Mouse (Mus musculus): ENCODE measurements around the gene Arhgap21. TPM values are rescaled to one million over a fixed set of nuclear protein-coding genes. Genes with fewer than 3 reads are reported as not detected.

The Arhgap21 gene
- polyA plus RNA-seq, 1 experiment = 104 TPM

GRCm38 (mm10) chr2:20967646-20968351 lies 882 bp downstream of the Arhgap21 start:
- no peak for TF ChIP-seq CTCF (IDR thresholded peaks at IDR 0.05; ENCODE audit: extremely low read depth, insufficient read depth, low read length)
- no peak for TF ChIP-seq POLR2A (IDR thresholded peaks at IDR 0.05; ENCODE audit: extremely low read depth, insufficient read depth, low read length)
- H3K27ac ChIP-seq (ENCODE audit: insufficient read depth, low read length) = peak overlapping the region; percentile 100
- peaks cover 4% of the 10 kb centered on the region; the same call in 1 of the 2 replicates for H3K4me1 ChIP-seq (ENCODE audit: control insufficient read depth, insufficient read depth, low read length)
- H3K4me3 ChIP-seq (ENCODE audit: insufficient read depth, low read length) = peak overlapping the region; percentile 87

- Histone ChIP-seq H3K27ac (ENCODE audit: insufficient read depth, low read length) (peak overlapping the region; percentile 100), H3K4me3 (ENCODE audit: insufficient read depth, low read length) (peak overlapping the region; percentile 87), H3K4me1 (ENCODE audit: control insufficient read depth, insufficient read depth, low read length) (peaks cover 4% of the 10 kb centered on the region; the same call in 1 of the 2 replicates)
- TF ChIP-seq CTCF (IDR thresholded peaks at IDR 0.05; ENCODE audit: extremely low read depth, insufficient read depth, low read length) = no peak
- TF ChIP-seq POLR2A (IDR thresholded peaks at IDR 0.05; ENCODE audit: extremely low read depth, insufficient read depth, low read length) = no peak
Measured at GRCm38 (mm10) chr2:20967101-20967645, 1.5 kb downstream of the Arhgap21 start.

- peaks cover 7% of the 10 kb centered on the region for H3K4me1 ChIP-seq (ENCODE audit: control insufficient read depth, insufficient read depth, low read length)
- TF ChIP-seq POLR2A (IDR thresholded peaks at IDR 0.05; ENCODE audit: extremely low read depth, insufficient read depth, low read length) (no peak), CTCF (IDR thresholded peaks at IDR 0.05; ENCODE audit: extremely low read depth, insufficient read depth, low read length) (no peak)
- peak overlapping the region; percentile 100 for H3K27ac ChIP-seq (ENCODE audit: insufficient read depth, low read length)
- H3K4me3 ChIP-seq (ENCODE audit: insufficient read depth, low read length) = peak overlapping the region; percentile 87
Measured at GRCm38 (mm10) chr2:20966176-20967100, 2.2 kb downstream of the Arhgap21 start.

- Histone ChIP-seq H3K27ac (ENCODE audit: insufficient read depth, low read length) (no peak overlapping the region), H3K4me1 (ENCODE audit: control insufficient read depth, insufficient read depth, low read length) (peaks cover 10% of the 10 kb centered on the region), H3K4me3 (ENCODE audit: insufficient read depth, low read length) (peak overlapping the region; percentile 87)
- TF ChIP-seq CTCF (IDR thresholded peaks at IDR 0.05; ENCODE audit: extremely low read depth, insufficient read depth, low read length) (no peak), POLR2A (IDR thresholded peaks at IDR 0.05; ENCODE audit: extremely low read depth, insufficient read depth, low read length) (no peak)
Measured at GRCm38 (mm10) chr2:20965361-20965760, 3.3 kb downstream of the Arhgap21 start.

- no peak overlapping the region for H3K27ac ChIP-seq (ENCODE audit: insufficient read depth, low read length)
- peaks cover 12% of the 10 kb centered on the region for H3K4me1 ChIP-seq (ENCODE audit: control insufficient read depth, insufficient read depth, low read length)
- TF ChIP-seq CTCF (IDR thresholded peaks at IDR 0.05; ENCODE audit: extremely low read depth, insufficient read depth, low read length) = no peak
- TF ChIP-seq POLR2A (IDR thresholded peaks at IDR 0.05; ENCODE audit: extremely low read depth, insufficient read depth, low read length) = no peak
- peak overlapping the region; percentile 87 for H3K4me3 ChIP-seq (ENCODE audit: insufficient read depth, low read length)
Measured at GRCm38 (mm10) chr2:20964461-20964860, 4.2 kb downstream of the Arhgap21 start.

- Histone ChIP-seq H3K4me3 (ENCODE audit: insufficient read depth, low read length) (no peak overlapping the region), H3K4me1 (ENCODE audit: control insufficient read depth, insufficient read depth, low read length) (peaks cover 14% of the 10 kb centered on the region), H3K27ac (ENCODE audit: insufficient read depth, low read length) (0 out of 2 replicates have a peak overlapping the region, but pooled peaks have one; percentile 5)
- TF ChIP-seq CTCF (IDR thresholded peaks at IDR 0.05; ENCODE audit: extremely low read depth, insufficient read depth, low read length) = no peak
- no peak for TF ChIP-seq POLR2A (IDR thresholded peaks at IDR 0.05; ENCODE audit: extremely low read depth, insufficient read depth, low read length)
Measured at GRCm38 (mm10) chr2:20963226-20963805, 5.4 kb downstream of the Arhgap21 start.

GRCm38 (mm10) chr2:20962284-20962683 lies 6.4 kb downstream of the Arhgap21 start:
- Histone ChIP-seq H3K4me1 (ENCODE audit: control insufficient read depth, insufficient read depth, low read length) (peaks cover 14% of the 10 kb centered on the region), H3K27ac (ENCODE audit: insufficient read depth, low read length) (no peak overlapping the region), H3K4me3 (ENCODE audit: insufficient read depth, low read length) (no peak overlapping the region)
- TF ChIP-seq POLR2A (IDR thresholded peaks at IDR 0.05; ENCODE audit: extremely low read depth, insufficient read depth, low read length) = no peak
- TF ChIP-seq CTCF (IDR thresholded peaks at IDR 0.05; ENCODE audit: extremely low read depth, insufficient read depth, low read length) = no peak

GRCm38 (mm10) chr2:20961825-20962224 lies 6.9 kb downstream of the Arhgap21 start:
- TF ChIP-seq CTCF (IDR thresholded peaks at IDR 0.05; ENCODE audit: extremely low read depth, insufficient read depth, low read length) (no peak), POLR2A (IDR thresholded peaks at IDR 0.05; ENCODE audit: extremely low read depth, insufficient read depth, low read length) (no peak)
- no peak overlapping the region for H3K27ac ChIP-seq (ENCODE audit: insufficient read depth, low read length)
- peaks cover 14% of the 10 kb centered on the region for H3K4me1 ChIP-seq (ENCODE audit: control insufficient read depth, insufficient read depth, low read length)
- no peak overlapping the region for H3K4me3 ChIP-seq (ENCODE audit: insufficient read depth, low read length)

GRCm38 (mm10) chr2:20961295-20961694 lies 7.4 kb downstream of the Arhgap21 start:
- Histone ChIP-seq H3K4me3 (ENCODE audit: insufficient read depth, low read length) (no peak overlapping the region), H3K27ac (ENCODE audit: insufficient read depth, low read length) (no peak overlapping the region), H3K4me1 (ENCODE audit: control insufficient read depth, insufficient read depth, low read length) (peaks cover 14% of the 10 kb centered on the region)
- TF ChIP-seq CTCF (IDR thresholded peaks at IDR 0.05; ENCODE audit: extremely low read depth, insufficient read depth, low read length) (no peak), POLR2A (IDR thresholded peaks at IDR 0.05; ENCODE audit: extremely low read depth, insufficient read depth, low read length) (no peak)

Data from cortical plate, adult 2 months (tissue).